Mouse (Mus musculus) kidney, postnatal 10 days (tissue): ENCODE measurements at regions not wholly inside any gene's neighbourhood (a gene's known extent, or its start where the extent isn't known, plus 50 kb on each side); places are given as distances from the start of the nearest gene placed in this dataset.
A peak's percentile ranks its signal among the peaks of the same experiment; 100 is the strongest.

ENCODE experiments used
- DNase-seq: peaks from one replicate; pipeline ENCODE4 v3.0.0; 2021; ENCODE audit warnings: mixed read lengths

DNA sequence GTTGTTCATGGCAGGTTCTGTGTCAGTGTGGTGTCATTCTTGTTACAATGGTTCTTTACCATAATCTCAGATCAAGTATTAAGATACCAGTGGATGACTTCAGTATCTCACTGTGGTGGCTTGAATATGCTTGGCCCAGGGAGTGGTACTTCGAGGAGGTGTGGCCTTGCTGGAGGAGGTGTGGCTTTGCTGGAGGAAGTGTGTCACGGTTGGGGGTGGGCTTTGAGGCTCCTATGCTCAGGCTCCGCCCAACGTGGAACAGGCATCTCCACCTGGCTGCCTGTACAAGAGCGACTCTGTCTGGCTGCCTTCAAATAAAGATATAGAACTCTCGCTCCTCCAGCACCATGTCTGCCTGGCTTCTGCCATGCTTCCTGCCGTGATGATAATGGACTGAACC is 63.6 kb downstream of the Cd2 start:
- DNase-seq: no peak

DNA sequence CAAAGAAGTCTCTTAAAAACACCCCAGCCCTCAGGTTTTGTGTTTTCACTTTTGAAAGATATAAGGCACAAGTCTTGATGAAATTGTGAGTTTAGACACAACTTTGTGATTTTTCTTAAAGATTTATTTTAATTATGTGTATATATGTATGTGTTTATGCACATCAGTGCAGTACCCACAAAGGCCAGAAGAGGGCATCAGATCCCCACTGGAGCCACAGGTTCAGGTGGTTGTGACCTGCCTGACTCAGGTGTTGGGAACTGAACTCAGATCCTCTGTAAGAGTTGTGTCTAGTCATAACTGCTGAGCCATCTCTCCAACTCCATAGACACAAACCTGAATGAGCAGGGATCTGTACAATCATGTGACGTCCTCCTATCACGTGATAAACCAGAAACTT is 67.8 kb downstream of the Cd2 start:
- no peak for DNase-seq

DNA sequence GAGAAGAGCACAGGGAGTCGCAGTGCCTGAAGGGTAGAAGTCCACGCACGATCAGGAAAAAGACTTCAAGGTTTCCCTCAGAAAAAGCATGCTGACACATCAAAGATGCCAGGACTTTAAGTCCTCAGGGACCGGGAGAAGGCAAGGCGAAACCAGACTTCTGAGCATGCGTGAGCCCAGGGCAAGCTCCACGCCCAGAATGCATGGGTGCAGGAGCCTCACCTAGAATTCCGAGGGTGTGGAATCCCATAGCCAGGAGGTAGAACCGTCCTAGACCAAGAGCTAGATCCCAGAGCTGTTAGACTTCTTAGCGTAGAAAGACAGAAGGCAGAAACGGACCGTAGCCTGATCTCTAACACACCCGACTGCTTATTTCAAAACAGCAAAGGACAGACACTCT is 71.0 kb downstream of the Cd2 start:
- no peak for DNase-seq

DNA sequence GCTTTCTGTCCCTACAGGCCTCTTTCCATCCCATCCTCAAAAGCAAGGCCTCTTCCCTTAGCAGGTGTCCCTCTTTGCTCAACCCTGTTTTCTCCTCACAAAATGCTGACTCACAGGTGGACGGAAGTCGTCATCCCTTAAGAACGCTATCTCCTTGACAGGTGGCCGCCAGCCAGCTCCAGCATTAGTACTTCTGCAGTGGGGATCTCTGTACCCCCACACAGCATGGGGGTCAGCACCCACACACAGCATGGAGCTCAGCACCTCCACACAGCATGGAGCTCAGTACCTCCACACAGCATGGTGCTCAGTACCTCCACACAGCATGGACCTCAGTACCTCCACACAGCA is 74.6 kb downstream of the Cd2 start:
- no peak for DNase-seq

DNA sequence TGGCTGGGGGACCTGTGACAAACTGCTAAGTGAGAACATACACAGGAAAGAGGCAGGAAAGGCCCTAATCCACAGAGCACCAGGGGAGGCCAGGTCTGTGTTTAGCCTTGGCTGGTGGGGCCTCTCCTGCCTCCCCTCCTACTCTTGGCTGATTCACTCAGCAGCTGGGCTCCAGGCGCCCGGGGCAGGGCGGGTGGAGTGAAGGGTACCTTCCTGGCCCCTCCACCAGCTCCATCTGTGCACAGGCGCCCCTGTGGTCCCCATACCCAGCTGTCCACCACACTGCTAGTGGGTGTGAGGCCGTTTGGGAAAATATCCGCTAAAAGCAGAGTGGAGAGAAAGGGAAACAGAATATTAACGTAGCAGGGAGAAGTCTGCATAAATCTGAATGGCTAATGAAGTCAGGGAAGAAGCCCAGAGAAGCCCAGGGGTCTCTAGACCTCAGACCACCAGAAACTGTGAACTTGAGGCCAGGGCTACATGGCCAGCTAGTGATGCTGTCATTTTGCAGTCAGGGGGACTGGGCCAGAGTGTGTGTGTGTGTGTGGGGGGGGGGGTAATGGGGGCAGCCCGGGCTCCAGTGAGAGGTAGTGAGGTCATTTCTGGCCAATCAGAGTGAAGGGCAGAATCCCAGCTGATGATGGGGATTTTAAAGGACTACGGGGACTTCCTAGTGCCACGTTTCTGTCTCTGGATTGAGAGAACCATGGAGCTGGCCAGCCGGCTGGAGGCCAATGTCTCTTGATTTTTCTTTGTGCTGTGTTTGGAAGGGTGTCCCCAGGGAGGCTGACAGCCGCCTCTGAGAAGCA is 75.1 kb downstream of the Cd2 start:
- peak; percentile 32 for DNase-seq

DNA sequence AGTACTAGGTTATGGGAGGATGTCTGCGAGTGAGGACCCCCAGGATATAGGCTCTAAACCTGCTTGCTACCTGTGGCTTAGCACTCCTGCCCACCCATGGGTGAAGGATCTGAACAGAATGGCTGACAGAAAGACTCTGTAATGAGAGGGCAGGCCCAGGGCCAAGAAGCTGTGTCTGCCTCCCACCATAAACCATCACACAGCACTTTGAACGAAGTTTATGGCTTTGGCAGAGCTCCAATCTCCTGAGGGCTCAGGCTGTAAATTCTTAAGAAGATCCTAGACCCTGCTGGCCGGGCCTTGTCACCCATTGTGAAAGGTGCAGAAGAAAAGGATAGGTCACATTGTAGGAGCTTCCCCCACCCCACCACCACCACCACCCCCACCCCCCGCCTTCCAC is 75.8 kb downstream of the Cd2 start:
- peak; percentile 70 for DNase-seq

DNA sequence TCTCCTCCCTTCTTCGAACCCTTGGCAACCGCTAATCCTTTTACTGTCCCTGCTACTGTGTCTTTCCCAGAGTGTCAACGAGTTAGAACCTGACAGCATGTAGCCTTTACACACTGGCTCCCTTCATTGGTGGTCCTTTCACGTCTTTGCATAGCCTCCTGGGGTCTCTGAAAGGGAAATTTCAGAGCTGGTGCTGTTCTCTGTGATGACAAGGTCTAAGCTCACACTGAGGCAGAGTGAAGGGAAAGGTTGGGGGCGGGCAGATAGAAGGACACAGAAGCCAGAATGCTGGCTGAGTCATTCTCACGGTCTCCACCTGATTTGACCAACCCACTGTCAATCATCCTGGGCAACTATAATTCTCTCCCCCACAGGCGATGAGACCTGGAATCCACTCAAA is 78.2 kb downstream of the Cd2 start:
- DNase-seq: no peak

DNA sequence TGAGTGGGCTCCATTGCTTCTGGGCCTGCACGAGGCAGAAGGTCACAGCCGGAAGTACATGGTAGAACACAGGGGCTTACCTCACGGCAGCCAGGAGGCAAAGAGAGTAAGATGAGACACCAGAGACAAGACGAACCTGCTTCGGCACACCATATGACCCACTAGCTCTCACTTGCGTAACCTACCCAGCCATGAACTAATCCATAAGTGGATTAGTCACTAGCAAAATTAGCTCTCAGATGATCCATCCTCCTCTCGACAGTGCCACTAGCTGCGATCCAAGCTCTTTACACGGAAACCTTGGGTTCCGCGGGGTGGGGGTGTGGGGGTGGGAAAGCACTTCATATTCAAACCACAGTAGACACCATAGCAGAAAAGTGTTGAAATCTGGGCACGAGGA is 79.0 kb downstream of the Cd2 start:
- no peak for DNase-seq

DNA sequence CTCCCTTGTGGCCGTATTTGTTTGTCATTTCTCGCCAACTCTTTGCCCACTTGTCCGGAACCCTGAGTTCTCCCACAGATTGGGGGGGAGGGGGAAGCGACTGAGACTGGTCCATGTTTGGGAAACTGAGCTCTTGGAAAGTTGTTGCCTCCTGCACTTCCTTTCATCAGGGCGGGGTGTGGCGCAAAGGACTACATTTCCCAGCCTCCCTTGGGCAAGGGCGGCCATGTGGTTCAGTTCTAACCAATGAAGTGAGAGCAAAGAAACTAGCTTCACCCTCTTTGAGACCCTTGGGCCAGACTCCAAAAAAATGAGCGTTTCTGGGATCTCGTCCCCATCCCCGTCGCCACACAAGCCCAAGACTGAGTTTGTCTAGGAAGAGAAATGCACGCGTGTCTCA is 81.6 kb downstream of the Cd2 start:
- peak; percentile 45 for DNase-seq

DNA sequence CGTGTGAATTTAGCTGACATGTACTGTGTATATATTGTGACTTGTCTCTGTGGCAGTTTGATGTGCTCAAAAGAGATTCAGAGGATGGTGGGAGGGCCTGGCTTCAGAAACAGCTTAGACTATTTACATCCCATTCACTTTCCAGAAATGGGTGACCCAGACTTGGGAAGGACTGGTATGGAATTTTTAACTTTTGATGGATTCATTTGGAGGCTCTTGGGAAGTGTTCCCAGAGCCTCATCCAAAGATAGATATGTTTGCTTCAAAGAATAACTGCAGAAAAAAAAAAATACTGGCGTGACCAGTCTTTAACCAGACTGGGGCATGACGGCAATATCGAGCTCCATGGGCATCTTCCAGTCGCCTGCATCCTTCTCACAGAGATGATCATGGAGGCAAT is 84.6 kb upstream of the Ptgfrn start:
- DNase-seq: no peak

DNA sequence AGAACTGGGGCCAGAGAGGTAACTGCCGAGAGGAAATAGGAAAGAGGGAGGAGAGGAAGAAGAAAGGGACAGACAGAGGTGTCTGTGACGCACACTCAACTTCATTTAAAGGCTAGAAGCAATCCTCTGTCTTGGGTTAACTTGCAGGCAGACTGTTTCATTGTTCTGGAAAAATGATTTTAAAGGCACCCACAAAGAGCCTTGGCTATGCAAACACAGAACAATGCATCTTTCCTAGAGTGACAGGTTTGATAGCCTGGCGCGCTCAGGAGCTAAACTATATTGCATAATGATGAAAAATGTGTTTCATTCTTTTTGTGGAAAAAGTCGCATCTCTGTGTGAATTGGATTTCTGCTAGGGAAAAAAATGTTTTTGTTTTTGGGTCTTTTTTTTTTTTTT is 84.2 kb upstream of the Ptgfrn start:
- DNase-seq: no peak

DNA sequence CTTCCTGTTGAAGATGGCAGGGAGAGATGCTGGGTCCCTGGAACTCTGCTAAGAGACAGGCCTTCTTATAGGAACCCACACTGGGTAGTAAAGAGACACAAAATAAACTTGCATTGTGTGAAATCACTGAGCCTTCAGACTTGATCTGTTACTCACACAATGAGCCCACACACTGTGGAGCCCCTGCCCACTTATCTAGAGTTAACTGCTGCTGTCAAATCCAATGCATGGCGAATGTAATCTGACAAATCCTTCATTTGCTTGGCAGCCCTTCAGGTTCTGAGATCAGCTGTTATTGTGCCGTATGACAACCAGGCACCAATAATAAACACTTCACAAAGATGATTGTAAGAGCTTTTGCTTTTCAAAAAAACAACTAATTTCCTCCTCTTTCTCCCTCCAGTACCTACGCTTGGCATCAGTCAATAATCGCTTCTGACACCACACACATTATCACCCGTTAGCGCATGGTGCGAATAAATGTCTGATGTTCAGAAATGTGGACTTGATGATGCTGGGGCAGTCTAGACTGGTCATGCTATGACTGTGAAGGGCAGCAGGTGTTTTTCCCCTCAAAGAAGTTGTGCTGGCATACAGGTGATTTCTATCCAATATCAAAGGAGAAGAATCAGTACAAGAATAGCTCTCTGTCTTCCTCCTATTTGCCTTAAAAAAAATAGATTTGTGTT is 81.4 kb upstream of the Ptgfrn start:
- DNase-seq: no peak

DNA sequence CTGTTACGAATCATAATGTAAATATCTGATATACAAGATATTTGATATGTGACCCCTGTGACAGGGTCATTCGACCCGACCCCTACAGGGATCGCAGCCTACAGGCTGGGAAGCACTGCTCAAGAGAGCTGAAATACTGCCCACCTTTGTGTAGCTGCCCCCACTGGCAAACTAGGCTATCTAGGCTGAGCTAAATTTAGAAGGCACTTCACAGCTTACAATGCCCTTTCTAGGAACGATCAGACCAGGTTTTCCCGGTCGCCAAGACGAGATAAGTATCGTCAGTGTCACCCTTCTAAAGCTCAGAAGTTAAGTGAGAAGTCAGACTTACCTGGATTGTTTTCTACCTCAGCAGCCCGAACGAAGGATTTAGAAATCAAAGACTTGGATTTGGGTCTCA is 71.9 kb upstream of the Ptgfrn start:
- DNase-seq: no peak

DNA sequence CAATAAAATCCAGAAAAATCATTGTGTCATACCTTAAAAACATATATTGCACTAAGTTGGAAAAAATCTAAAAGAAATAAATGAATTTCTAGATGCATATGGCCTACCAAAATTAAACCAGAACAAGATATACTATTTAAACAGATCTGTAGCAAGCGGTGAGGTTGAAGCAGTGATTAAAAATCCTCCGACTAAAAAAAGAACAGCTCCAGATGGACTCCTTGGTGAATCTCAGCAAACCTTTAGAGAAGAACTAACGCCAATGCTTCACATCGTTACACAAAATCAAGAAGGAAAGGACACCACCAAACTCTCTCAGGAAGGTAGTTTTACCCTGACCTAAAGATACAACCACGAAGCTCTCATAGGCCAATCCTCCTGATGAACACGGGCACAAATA is 63.9 kb upstream of the Ptgfrn start:
- no peak for DNase-seq

DNA sequence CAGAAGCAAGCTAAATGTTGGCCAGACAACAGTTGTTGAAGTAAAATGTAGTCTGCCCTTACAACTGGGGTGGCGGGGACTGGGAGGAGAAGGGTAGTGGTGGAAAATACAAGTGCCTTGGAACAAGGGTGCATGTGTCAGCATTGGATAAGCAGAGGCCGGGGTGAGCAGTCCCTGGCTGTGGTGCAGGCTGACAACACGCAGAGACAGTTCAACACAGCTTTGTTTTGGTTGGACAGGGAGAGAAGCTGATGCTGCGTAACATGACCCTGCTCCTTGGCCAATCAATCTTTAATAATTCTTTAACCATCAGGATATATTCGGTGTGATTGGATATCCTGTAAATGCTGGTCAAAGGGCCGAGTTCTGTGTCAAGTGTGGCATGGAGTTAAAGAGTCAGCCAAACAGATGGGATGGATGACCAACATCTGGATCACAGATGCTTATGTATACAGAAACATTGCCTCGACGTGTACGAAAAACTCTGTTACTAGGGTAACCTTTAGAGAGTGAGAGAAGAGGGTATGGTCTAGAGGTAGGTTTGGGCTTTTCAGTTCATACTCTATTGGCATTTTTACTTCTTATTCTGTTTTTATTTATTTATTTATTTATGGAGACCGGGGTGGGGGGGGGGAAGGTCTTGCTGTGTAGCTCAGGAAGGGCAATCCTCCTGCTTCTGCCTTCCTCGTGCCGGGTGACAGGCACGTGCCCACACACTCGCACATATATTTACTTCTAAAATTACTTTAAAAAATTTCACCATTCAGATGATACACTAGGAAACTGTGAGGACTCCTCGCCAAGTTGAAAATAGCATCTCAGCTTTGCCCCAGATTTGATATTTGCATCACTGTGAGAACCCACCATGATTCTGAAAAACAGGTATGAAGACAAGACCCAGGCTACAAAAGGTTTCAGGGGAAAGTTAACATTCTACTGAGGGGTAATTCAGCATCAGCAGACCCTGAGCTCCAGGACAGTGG is 60.2 kb upstream of the Ptgfrn start:
- no peak for DNase-seq

DNA sequence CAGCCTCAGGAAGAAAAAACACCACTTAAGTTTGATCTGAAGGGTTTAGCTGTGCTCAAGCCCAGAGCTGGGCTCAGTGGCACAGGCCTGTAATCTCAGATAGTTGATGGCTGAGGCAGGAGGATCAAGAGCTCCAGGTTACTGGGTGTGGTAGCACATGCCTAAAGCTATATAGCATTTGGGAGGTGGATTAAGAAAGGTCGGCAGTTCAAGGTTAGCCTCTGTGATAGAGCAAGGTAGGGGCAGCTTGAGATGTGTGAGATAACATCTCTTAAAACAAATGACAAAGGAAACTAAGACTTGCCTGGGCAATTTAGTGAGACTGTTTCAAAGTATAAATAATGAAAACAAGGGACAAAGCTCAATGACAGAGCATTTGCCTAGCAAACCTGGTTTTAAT is 56.9 kb upstream of the Ptgfrn start:
- DNase-seq: no peak

DNA sequence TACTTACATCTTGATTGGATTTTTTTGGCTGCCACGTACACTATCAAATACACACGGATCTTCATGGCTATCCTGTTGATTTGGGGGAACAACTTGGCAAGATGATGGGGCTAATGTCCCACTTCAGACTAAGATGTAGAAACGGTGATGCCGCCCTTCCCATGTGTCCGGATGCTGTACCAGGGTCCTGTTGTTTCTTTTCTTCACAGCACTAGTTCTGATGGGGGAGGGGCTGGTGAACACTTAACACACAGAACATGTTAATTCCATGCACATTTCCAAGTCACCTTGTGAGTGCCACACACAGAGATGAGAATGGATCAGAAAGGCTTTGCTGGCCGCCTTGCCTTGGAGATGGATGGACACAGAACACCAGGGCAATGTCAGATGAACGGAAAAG is 56.5 kb upstream of the Ptgfrn start:
- no peak for DNase-seq

DNA sequence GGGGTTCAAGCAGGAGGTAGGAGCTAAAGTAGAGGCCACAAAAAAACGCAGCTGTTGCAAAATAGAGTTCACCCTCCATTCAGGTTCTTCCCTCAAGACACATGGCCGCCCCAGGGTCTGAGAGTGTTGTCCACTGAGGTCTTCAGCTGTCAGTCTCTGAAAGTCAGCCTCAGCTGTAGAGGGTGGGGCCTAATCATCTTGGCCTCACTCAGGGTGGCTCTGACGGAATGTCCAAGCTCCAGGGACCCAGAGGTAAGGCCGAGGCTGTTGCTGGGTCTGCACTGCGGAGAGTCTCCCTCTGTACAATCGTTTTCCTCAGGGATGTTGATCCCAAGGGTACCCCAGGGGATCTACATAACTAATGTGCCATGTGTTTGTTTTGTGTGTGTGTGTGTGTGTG is 55.2 kb upstream of the Ptgfrn start:
- DNase-seq: no peak

DNA sequence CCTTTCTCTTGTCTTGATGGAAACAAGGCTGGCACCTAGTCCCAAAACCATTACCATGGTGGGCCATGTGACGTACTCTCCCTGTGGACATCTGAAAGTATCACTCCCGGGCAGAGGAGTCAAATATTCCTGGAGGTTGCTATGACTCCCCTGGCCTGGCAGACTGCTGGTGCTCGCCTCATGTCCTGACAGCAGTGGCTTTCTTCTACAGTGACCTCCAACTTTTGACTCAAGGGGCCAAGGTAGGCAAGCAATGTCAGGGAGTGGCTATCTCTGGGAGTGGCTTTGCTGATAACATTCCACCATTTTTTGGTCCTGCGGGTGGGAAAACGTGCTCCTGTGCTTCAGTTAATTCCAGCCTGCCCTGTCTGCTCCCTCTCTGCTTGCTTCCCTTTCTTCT is 54.7 kb upstream of the Ptgfrn start:
- no peak for DNase-seq

DNA sequence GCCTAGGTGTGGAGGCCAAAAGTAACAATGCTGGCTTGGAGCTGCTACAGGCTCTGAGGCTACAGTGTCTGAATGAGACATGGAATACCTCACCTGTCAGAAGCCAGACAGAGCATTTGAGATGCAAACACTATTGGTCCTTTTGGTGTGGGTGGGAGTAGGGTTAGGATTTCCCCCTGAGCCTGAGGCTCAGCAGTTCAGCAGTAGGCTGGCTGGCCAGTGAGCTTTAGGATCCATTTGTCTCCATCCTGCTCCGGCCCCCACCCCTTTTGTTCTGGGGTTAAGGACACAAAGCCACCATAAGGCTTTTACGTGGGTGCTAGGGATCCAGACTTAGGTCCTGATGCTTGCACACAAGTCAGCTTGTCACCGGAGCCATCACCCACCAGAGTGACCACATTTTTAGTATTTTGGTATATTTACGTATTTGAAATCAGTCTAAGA is 53.9 kb upstream of the Ptgfrn start:
- DNase-seq: no peak

DNA sequence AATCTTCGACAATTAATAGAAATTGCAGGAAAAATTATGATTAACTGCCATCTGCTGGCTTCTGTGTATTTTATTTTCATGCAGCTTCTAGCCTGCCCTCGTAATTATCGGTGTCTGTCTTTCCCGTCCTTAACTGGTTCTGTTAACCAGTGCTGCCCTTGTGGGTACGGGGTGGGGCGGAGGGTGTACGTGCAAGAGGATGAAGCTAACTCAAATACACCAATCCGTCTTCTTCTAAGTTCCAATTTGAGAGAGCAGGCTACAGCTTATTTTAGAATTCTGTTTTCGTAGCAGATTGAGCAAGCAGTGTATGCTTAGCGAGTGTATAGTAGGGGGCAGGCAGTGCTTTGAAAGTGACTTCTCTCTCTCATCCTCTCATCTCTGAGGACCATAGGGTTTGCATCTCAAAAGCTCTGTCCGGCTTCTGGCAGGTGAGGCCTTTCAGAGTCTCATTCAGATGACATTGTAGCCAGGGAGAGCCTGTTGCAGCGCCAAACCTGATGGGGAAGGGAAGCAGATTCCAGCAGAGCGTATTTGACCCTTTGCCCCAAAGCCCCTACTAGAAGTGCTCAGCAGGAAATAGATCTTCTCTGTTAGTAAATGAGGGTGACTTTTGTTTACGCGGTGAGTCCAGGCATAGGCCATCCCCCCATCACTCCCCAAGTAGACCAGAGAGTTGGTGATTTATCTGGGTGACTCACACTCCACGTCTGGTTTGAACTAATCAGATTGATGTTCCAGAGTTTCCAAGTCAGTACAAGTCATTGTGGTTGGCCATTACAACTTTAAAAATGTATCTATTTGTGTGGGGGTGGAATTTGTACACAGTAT is 53.3 kb upstream of the Ptgfrn start:
- no peak for DNase-seq

DNA sequence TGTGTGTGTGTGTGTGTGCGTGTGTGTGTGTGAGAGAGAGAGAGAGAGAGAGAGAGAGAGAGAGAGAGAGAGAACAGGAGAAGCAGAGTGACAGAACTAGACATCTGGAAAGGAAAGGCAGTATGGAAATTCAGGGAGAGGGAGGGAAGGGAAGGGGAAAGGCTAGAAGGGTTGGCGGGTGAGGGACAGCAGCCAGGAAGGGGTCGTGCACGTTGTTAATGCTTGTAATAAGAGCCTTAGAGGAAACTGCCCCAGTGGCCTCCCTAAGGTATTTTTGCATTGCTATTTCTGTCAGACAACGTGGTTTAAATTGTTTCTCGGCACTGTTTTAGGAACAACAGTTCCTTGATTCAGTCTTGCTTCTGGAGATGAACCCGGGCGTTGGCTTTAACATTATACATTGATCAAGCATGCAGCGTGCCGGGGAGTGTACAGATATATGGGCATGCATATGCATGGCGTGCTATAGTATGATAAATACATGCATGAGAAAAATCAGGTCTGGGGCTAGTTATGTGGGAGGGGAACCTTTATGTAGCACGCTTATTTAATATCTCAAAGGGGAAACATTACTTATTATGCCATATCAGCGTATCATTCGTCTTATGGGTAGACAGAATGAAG is 52.6 kb upstream of the Ptgfrn start:
- no peak for DNase-seq
